Mouse (Mus musculus) heart, embryonic 10.5 days (tissue): ENCODE results near the gene Lyrm9. TPM values are rescaled to one million over a fixed set of nuclear protein-coding genes. Genes with fewer than 3 reads are reported as not detected.
A peak's percentile ranks its signal among the peaks of the same experiment; 100 is the strongest.
"Not testable (repeated sequence)": the region's sequence is repeated elsewhere in the genome, so short reads cannot be mapped to it uniquely, and the experiment has no call there.

Experiments used
- DNase-seq: peaks from one replicate; pipeline ENCODE4 v3.0.0-alpha.2; 2017; ENCODE audit warnings: low spot score
- H3K27ac ChIP-seq: fragments of 300-500 bp; sonication (generic); 2 replicates; pipeline ENCODE4 v1.5.1; 2016; ENCODE audit warnings: mild to moderate bottlenecking
- H3K27me3 ChIP-seq: fragments of 300-500 bp; sonication (generic); 2 replicates; pipeline ENCODE4 v1.6.1; 2016; ENCODE audit warnings: mild to moderate bottlenecking; ENCODE audit not compliant: poor library complexity, insufficient read depth, severe bottlenecking
- H3K36me3 ChIP-seq: fragments of 300-500 bp; sonication (generic); 2 replicates; pipeline ENCODE4 v1.6.1; 2016; ENCODE audit warnings: mild to moderate bottlenecking, moderate library complexity
- H3K4me1 ChIP-seq: fragments of 300-500 bp; sonication (generic); 2 replicates; pipeline ENCODE4 v1.6.1; 2016; ENCODE audit warnings: mild to moderate bottlenecking
- H3K4me3 ChIP-seq: fragments of 300-500 bp; sonication (generic); 2 replicates; pipeline ENCODE4 v1.5.1; 2016; ENCODE audit warnings: mild to moderate bottlenecking, moderate library complexity
- H3K9me3 ChIP-seq: fragments of 300-500 bp; sonication (generic); 2 replicates; pipeline ENCODE4 v1.6.1; 2016; ENCODE audit warnings: mild to moderate bottlenecking, moderate library complexity
- WGBS: fragments of 180-500 bp; shearing (Covaris S2); methylation state at CpG from one replicate; pipeline ENCODE4 v1.1.7; 2016; 5-methylcytosine and 5-hydroxymethylcytosine counted together
- polyA plus RNA-seq: library from polyadenylated mRNA; unstranded; fragments of >200 nt; fragmentation: Nextera tagmentation; extraction: Ambion mirVana; gene quantifications from 2 replicates; pipeline ENCODE4 v1.2.1, GENCODE M21; 2016

The Lyrm9 gene
- polyA plus RNA-seq, 1 experiment from 2014 or later, result 25.9 TPM

DNA sequence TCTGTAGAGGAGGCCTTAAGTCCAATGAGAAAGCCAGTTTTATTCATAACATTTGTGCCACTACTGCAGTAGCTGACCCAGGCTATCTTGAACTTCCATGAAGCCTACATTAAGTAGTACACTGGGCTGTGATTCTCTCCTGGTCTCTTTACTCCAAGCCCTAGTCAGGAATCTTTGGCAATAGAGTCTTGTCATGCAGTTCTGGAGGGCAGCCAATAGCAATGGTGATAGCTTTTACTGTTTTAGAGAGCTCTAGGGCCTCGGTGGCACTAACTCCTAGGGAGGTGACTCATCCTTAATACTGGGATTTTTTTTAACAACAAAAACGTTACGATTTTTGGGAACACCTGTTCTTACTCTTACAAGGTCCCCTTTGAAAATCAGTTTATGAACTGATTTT is 40.1 kb downstream of the Lyrm9 start:
- Histone ChIP-seq H3K27me3 (no peaks in the 10 kb centered on the region), H3K4me1 (no peaks in the 10 kb centered on the region), H3K36me3 (no peaks in the 10 kb centered on the region), H3K4me3 (no peak overlapping the region), H3K9me3 (no peaks in the 10 kb centered on the region), H3K27ac (no peak overlapping the region)
- 69% methylated on average over 3 of the region's 3 CpGs for WGBS
- DNase-seq, result no peak

DNA sequence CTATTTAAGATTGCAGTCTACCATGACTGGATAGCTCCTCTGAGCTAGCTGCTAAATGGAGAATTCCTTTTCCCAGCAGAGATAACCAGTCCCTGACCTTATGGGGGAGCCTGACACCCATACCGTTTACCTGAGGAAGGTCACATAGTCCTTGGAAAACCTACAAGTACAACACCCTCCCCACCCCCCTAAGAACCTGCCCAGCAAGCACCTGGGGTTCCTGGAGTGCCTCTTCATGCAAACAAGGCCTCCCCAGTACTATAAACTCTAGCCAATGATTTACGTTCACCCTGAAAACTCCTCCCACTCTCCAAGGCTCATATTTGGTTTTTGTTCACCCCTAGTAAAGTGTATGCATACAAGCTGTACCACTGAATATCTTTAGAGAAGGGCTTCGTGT is 41.3 kb downstream of the Lyrm9 start:
- Histone ChIP-seq H3K4me1 (peaks cover 9% of the 10 kb centered on the region), H3K9me3 (no peaks in the 10 kb centered on the region), H3K4me3 (no peak overlapping the region), H3K27ac (no peak overlapping the region), H3K27me3 (no peaks in the 10 kb centered on the region), H3K36me3 (no peaks in the 10 kb centered on the region)
- no peak for DNase-seq
- WGBS, result 53% methylated on average over 3 of the region's 3 CpGs

DNA sequence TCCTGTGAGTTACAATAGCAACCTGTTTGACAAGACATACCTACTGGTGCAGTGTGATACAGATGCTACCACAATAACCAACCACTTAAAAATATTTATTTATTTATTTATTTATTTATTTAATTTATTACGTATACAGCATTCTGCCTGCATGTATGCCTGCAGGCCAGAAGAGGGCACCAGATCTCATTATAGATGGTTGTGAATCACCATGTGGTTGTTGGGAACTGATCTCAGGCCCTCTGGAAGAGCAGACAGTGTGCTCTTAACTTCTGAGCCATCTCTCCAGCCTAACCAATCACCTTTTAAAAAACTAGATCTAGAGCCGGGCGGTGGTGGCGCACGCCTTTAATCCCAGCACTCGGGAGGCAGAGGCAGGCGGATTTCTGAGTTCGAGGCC is 42.8 kb downstream of the Lyrm9 start:
- H3K9me3 ChIP-seq, H3K36me3 ChIP-seq, H3K27ac ChIP-seq, DNase-seq, H3K4me3 ChIP-seq, H3K27me3 ChIP-seq: not testable (repeated sequence)
- WGBS, result 94% methylated on average over 8 of the region's 8 CpGs
- H3K4me1 ChIP-seq, result peaks cover 13% of the 10 kb centered on the region

DNA sequence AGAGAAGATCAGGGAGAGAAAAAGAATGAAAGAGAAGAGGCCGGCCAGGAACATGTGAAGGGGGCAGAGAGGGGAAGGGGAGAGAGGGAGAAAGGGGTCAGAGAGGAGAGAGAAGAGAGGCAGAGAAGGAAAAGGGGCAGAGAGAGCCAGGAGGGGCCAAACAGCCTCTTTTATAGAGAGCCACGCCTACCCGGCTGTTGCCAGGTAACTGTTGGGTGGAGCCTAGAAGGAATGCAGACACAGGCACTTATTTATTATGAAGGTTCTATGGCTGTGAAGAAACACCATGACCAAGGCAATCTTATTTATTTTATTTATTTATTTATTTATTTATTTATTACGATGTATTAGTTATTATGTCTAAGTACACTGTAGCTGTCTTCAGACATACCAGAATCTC is 44.5 kb downstream of the Lyrm9 start:
- H3K36me3 ChIP-seq, result no peaks in the 10 kb centered on the region
- no peaks in the 10 kb centered on the region for H3K27me3 ChIP-seq
- H3K4me1 ChIP-seq, result peaks cover 13% of the 10 kb centered on the region
- DNase-seq, result no peak
- no peak overlapping the region for H3K27ac ChIP-seq
- H3K4me3 ChIP-seq, result no peak overlapping the region
- H3K9me3 ChIP-seq, result no peaks in the 10 kb centered on the region
- WGBS, result 87% methylated on average over 4 of the region's 4 CpGs

DNA sequence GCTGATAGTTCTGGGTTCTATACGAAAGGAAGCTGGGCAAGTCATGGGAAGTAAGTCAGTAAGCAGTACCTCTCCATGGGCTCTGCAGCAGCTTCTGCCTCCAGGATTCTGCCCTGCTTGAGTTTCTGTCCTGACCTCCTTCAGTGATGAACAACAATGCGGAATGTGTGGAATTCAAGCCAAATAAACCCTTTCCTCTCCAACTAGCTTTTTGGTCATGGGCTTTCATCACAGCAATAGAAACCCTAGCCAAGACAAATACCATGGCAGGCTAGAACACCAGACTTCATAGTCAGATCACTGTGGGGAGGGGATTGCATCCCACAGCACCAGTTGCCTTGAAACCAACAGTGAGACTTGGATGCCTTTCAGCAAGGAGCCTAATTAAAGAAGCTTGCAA is 46.4 kb downstream of the Lyrm9 start:
- Histone ChIP-seq H3K9me3 (no peaks in the 10 kb centered on the region), H3K27ac (no peak overlapping the region), H3K4me1 (peaks cover 13% of the 10 kb centered on the region), H3K4me3 (no peak overlapping the region), H3K36me3 (no peaks in the 10 kb centered on the region), H3K27me3 (no peaks in the 10 kb centered on the region)
- 29% methylated on average over 2 of the region's 2 CpGs for WGBS
- no peak for DNase-seq

DNA sequence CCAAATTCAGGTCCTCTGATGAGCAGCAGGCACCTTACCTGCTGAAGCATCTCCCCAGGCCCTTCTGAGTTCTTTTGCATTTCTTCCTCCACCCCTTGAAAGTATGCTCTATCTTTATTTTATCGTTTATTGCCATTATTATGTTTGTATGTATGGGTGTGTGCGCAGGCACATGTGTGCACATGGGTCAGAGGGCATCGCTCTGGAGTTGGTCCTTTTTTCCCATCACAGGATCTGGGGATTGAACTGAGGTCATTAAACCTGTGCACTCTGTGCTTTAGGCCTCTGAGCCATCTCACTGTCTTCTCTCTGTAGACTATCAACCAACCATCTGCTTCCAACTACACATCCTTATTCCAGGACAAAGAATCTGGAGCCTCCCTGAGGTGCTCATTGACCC is 53.3 kb downstream of the Lyrm9 start:
- Histone ChIP-seq H3K36me3 (no peaks in the 10 kb centered on the region), H3K27me3 (no peaks in the 10 kb centered on the region), H3K4me3 (no peak overlapping the region), H3K9me3 (no peaks in the 10 kb centered on the region), H3K27ac (no peak overlapping the region), H3K4me1 (no peaks in the 10 kb centered on the region)
- DNase-seq, result no peak
- WGBS, result 80% methylated on average over 3 of the region's 3 CpGs

DNA sequence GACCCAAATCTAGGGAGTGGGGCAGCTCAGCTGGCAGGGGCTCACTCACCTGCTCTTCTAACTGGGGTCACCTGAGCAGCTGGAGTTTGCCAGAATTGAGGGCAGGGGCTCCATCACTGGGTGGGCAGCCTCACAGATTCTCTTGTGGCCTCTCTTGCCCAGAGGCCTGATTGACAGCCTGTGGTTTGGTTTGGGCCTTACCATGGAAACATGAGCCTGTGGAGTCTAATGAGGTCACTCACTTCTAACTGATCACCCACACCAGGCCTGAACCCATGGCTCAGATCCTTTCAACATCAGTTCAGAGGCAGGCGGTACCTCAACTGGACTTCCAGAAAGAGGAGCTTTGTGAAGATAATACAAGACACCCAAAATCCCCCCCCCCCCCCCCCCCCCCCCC is 60.3 kb downstream of the Lyrm9 start:
- DNase-seq, result no peak
- H3K27me3 ChIP-seq, result no peaks in the 10 kb centered on the region
- H3K9me3 ChIP-seq, result no peaks in the 10 kb centered on the region
- H3K36me3 ChIP-seq, result no peaks in the 10 kb centered on the region
- no peak overlapping the region for H3K4me3 ChIP-seq
- H3K27ac ChIP-seq, result peak overlapping the region; percentile 22; the same call in 1 of the 2 replicates
- WGBS, result 80% methylated on average over 1 of the region's 1 CpGs
- peaks cover 9% of the 10 kb centered on the region for H3K4me1 ChIP-seq

DNA sequence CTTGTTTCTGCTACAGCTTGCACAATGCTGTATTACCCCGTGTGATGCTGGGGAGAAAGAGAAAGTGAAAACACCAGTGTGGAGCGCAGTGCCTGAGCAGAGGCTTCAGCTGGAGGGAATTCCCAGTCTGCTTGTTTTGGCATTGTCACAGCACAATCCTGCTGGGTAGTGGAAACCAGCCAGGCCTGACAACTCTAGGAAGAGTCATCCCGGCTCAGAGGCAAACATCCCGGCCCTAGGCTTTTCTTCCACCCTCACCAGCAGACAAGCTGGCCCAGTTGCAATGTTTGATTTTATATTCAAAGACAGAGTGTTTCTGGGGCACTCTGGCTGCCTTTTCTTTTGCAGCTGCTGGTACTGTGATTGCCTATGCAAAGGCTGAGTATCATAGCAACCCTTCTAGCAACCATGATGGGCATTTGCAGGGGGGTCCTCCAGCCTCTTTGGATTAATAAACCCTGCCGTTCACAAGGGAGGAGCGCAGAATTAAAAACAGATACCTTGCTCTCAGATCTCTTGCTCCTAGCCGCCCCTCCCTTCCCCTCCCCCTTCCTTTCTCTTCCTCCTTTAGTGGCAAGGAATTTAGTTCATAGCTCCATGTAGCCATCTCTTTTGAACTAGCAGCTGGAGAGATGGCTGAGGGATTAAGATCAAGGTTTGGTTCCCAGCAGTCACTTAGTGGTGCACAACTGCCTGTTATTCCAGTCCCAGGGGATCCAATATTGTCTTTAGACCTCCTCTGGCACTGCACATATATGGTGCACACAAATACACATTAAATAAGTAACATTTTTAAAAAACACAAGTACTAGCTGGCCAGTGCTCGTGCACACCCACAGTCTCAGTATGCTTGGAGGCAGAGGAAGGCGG is 61.0 kb downstream of the Lyrm9 start:
- peaks cover 9% of the 10 kb centered on the region for H3K4me1 ChIP-seq
- 44% methylated on average over 9 of the region's 9 CpGs for WGBS
- no peak overlapping the region for H3K4me3 ChIP-seq
- no peaks in the 10 kb centered on the region for H3K36me3 ChIP-seq
- peak overlapping the region; percentile 22; the same call in 1 of the 2 replicates for H3K27ac ChIP-seq
- DNase-seq, result peak; percentile 79
- no peaks in the 10 kb centered on the region for H3K9me3 ChIP-seq
- H3K27me3 ChIP-seq, result no peaks in the 10 kb centered on the region

DNA sequence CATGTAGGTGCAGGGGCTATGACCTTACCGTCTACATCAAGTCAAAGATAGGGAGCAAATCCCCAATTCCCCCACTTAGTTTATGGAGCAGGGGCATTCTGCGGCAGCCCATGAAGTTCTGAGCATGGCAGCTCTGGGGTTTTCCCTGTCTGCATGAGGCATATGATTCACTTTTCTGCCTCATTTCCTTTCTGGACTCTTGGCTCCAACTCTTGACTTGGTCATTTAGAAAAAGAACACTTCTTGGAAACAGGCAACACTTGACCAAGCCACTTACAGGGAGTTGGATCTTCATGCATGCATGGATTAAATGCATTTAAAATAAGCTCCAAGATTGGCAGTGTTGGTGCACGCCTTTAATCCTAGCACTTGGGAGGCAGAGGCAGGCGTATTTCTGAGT is 62.8 kb downstream of the Lyrm9 start:
- Histone ChIP-seq H3K27me3 (no peaks in the 10 kb centered on the region), H3K36me3 (no peaks in the 10 kb centered on the region), H3K27ac (no peak overlapping the region), H3K9me3 (no peaks in the 10 kb centered on the region), H3K4me1 (peaks cover 9% of the 10 kb centered on the region), H3K4me3 (no peak overlapping the region)
- 81% methylated on average over 4 of the region's 4 CpGs for WGBS
- DNase-seq, result no peak

Other genes starting within 250 kb of the Lyrm9 start
- 10.6 and 13.4 TPM in 2 replicates for gene Nlk, start 129.2 kb upstream of the Lyrm9 start, polyA plus RNA-seq
- gene Ccnq, start 74.9 kb upstream of the Lyrm9 start, polyA plus RNA-seq, result 33.1 and 35.4 TPM in 2 replicates
- gene Nos2, start 94.2 kb downstream of the Lyrm9 start, polyA plus RNA-seq, result 0.15 and 0.44 TPM in 2 replicates
- gene Lgals9, start 158.4 kb downstream of the Lyrm9 start, polyA plus RNA-seq, result 11.6 and 29.8 TPM in 2 replicates